Mouse (Mus musculus): ENCODE data around the gene Dcpp3. TPM values are rescaled to one million over a fixed set of nuclear protein-coding genes. Genes with fewer than 3 reads are reported as not detected.
A peak's percentile ranks its signal among the peaks of the same experiment; 100 is the strongest.
"Not testable (repeated sequence)": the region's sequence is repeated elsewhere in the genome, so short reads cannot be mapped to it uniquely, and the experiment has no call there.

Gene Dcpp3
- polyA plus RNA-seq, 1 experiment, result not detected

- Histone ChIP-seq H3K4me1 (ENCODE audit: control insufficient read depth, insufficient read depth, low read length) (no peaks in the 10 kb centered on the region), H3K4me3 (ENCODE audit: insufficient read depth, low read length) (no peak within 1 kb of the TSS), H3K27ac (ENCODE audit: insufficient read depth, low read length) (no peak within 1 kb of the TSS)
- TF ChIP-seq CTCF (IDR thresholded peaks at IDR 0.05; ENCODE audit: extremely low read depth, insufficient read depth, low read length) (no peak), POLR2A (IDR thresholded peaks at IDR 0.05; ENCODE audit: extremely low read depth, insufficient read depth, low read length) (no peak)
Observed at GRCm38 (mm10) chr17:23941372-23941771, 24.1 kb downstream of the Dcpp3 start, which contains the start of gene Sbp. Gene Sbp (plus strand): TSS chr17:23941672.

- not testable (repeated sequence) for H3K4me1 ChIP-seq (ENCODE audit: control insufficient read depth, insufficient read depth, low read length); H3K27ac ChIP-seq (ENCODE audit: insufficient read depth, low read length); H3K4me3 ChIP-seq (ENCODE audit: insufficient read depth, low read length)
Observed at GRCm38 (mm10) chr17:23947486-23947885, 30.2 kb downstream of the Dcpp3 start.

DNA sequence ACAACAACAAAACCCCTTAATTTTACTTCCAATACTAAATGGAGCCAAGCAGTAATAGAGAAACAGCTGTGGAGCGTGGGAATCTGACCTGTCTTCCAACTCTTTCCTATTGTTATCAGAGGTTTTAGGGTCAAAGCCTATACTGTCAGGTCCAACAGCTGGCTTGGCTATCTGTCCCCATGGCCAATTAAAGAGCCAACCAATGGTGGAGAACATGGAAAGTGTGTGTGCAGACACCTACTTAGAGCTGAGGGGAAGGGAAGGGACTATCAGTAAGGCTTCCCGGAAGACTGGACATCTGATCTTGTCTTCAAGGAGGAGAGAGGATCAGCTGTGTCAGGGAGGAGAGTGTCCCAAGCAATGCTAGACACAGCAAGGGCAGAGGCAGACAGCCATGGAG, 31.8 kb downstream of the Dcpp3 start:
- Histone ChIP-seq H3K27ac (ENCODE audit: insufficient read depth, low read length) (no peak overlapping the region), H3K4me3 (ENCODE audit: insufficient read depth, low read length) (no peak overlapping the region), H3K4me1 (ENCODE audit: control insufficient read depth, insufficient read depth, low read length) (0 out of 2 replicates have a peak, but pooled peaks cover 2% of the 10 kb centered on the region)
- TF ChIP-seq POLR2A (IDR thresholded peaks at IDR 0.05; ENCODE audit: extremely low read depth, insufficient read depth, low read length) (no peak), CTCF (IDR thresholded peaks at IDR 0.05; ENCODE audit: extremely low read depth, insufficient read depth, low read length) (no peak)

DNA sequence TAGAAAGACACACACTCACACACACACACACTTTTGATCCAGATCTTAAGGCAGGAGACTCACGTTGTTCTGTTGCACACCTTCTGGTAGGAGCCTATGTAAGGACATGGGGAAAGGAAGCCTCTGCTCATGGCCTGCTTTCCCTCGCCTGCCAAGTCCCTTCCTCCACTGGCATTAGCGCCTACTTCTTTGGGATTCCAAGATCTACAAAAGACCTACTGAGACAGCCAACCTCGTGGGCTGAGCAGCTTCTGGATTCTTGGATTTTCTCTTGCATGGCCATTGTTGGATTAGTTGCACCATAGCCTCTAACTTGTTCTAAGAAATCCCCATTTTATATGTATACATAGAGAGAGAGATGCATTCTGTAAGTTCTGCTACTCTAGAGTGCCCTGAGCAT, 33.6 kb downstream of the Dcpp3 start:
- not testable (repeated sequence) for H3K4me1 ChIP-seq (ENCODE audit: control insufficient read depth, insufficient read depth, low read length); H3K27ac ChIP-seq (ENCODE audit: insufficient read depth, low read length); H3K4me3 ChIP-seq (ENCODE audit: insufficient read depth, low read length)

DNA sequence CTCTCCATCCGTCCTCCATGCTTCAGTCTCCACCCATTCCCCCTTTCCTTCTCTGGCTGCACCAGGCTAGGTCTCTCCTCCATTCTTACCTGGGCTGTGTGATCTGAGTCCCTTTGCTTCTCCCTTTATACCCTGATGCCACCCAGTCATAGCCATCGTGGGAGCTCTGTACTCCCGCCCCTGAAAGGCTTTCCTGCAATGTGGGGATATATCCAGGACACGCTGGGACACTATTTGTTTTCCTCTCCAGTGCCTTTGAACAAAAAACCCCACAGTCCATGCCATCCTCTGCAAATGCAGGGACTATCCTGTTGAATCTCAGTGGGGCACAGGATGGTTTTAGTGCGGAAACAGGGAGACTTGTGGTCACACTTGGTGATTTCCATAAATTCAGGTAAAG, 37.9 kb downstream of the Dcpp3 start, which contains the start of gene Sbpl:
Sbpl (minus strand) TSS at position 101 of the 400 bp plus-strand sequence.
- no peak for TF ChIP-seq CTCF (IDR thresholded peaks at IDR 0.05; ENCODE audit: extremely low read depth, insufficient read depth, low read length)
- TF ChIP-seq POLR2A (IDR thresholded peaks at IDR 0.05; ENCODE audit: extremely low read depth, insufficient read depth, low read length), result no peak
- Histone ChIP-seq H3K27ac (ENCODE audit: insufficient read depth, low read length) (no peak within 1 kb of the TSS), H3K4me1 (ENCODE audit: control insufficient read depth, insufficient read depth, low read length) (no peaks in the 10 kb centered on the region), H3K4me3 (ENCODE audit: insufficient read depth, low read length) (no peak within 1 kb of the TSS)

- no peak for TF ChIP-seq POLR2A (IDR thresholded peaks at IDR 0.05; ENCODE audit: extremely low read depth, insufficient read depth, low read length)
- peak; percentile 100 for TF ChIP-seq CTCF (IDR thresholded peaks at IDR 0.05; ENCODE audit: extremely low read depth, insufficient read depth, low read length)
- no peaks in the 10 kb centered on the region for H3K4me1 ChIP-seq (ENCODE audit: control insufficient read depth, insufficient read depth, low read length)
- H3K27ac ChIP-seq (ENCODE audit: insufficient read depth, low read length), result no peak overlapping the region
- no peak overlapping the region for H3K4me3 ChIP-seq (ENCODE audit: insufficient read depth, low read length)
Observed at GRCm38 (mm10) chr17:23960084-23960738, 43.0 kb downstream of the Dcpp3 start.

GRCm38 (mm10) chr17:23961573-23962122, 44.4 kb downstream of the Dcpp3 start:
- no peak overlapping the region for H3K4me3 ChIP-seq (ENCODE audit: insufficient read depth, low read length)
- H3K4me1 ChIP-seq (ENCODE audit: control insufficient read depth, insufficient read depth, low read length), result no peaks in the 10 kb centered on the region
- no peak overlapping the region for H3K27ac ChIP-seq (ENCODE audit: insufficient read depth, low read length)
- TF ChIP-seq CTCF (IDR thresholded peaks at IDR 0.05; ENCODE audit: extremely low read depth, insufficient read depth, low read length) (no peak), POLR2A (IDR thresholded peaks at IDR 0.05; ENCODE audit: extremely low read depth, insufficient read depth, low read length) (no peak)

- H3K27ac ChIP-seq (ENCODE audit: insufficient read depth, low read length), result no peak overlapping the region
Observed at GRCm38 (mm10) chr17:23965805-23966425, 48.7 kb downstream of the Dcpp3 start.

GRCm38 (mm10) chr17:23966658-23967401, 49.6 kb downstream of the Dcpp3 start:
- Histone ChIP-seq H3K27ac (ENCODE audit: insufficient read depth, low read length) (no peak overlapping the region), H3K4me1 (ENCODE audit: control insufficient read depth, insufficient read depth, low read length) (no peaks in the 10 kb centered on the region), H3K4me3 (ENCODE audit: insufficient read depth, low read length) (no peak overlapping the region)
- TF ChIP-seq CTCF (IDR thresholded peaks at IDR 0.05; ENCODE audit: extremely low read depth, insufficient read depth, low read length) (no peak), POLR2A (IDR thresholded peaks at IDR 0.05; ENCODE audit: extremely low read depth, insufficient read depth, low read length) (no peak)

More at GRCm38 (mm10) chr17:23965805-23966425, 48.7 kb downstream of the Dcpp3 start:
- no peak overlapping the region for H3K4me3 ChIP-seq (ENCODE audit: insufficient read depth, low read length)
- H3K4me1 ChIP-seq (ENCODE audit: control insufficient read depth, insufficient read depth, low read length), result no peaks in the 10 kb centered on the region
- TF ChIP-seq POLR2A (IDR thresholded peaks at IDR 0.05; ENCODE audit: extremely low read depth, insufficient read depth, low read length) (no peak), CTCF (IDR thresholded peaks at IDR 0.05; ENCODE audit: extremely low read depth, insufficient read depth, low read length) (no peak)
